Mouse (Mus musculus) MEL (cell line): ENCODE data around the gene Med31. TPM values are rescaled to one million over a fixed set of nuclear protein-coding genes. Genes with fewer than 3 reads are reported as not detected.

Experiments used
- DNase-seq: peaks from one replicate; pipeline ENCODE4 v3.0.0; 2011; ENCODE audit warnings: low read depth, low spot score
- H3K27ac ChIP-seq: 2 replicates; pipeline ENCODE4 v1.5.1; 2012; ENCODE audit warnings: low read depth, mild to moderate bottlenecking, control low read depth, low read length, moderate library complexity; ENCODE audit not compliant: control insufficient read depth
- H3K27me3 ChIP-seq, 2 experiments: fragments of 150-350 bp in 1 of 2; sonication (generic) in 1 of 2; 2 replicates each; pipeline ENCODE4 v1.6.1; 2012; ENCODE audit warnings: low read length in 2 of 2, mild to moderate bottlenecking in 2 of 2, improper control_type of control experiment in 1 of 2, moderate library complexity in 1 of 2; ENCODE audit not compliant: insufficient read depth in 2 of 2, control insufficient read depth in 1 of 2
- H3K36me3 ChIP-seq, 2 experiments: 2 replicates each; pipeline ENCODE4 v1.6.1; 2012 to 2014; ENCODE audit warnings: low read length in 2 of 2, improper control_type of control experiment in 1 of 2, inconsistent platforms in 1 of 2, mild to moderate bottlenecking in 1 of 2; ENCODE audit not compliant: insufficient read depth in 2 of 2, control insufficient read depth in 1 of 2
- H3K4me1 ChIP-seq, 2 experiments: fragments of 150-350 bp in 1 of 2; sonication (generic) in 1 of 2; 2 replicates each; pipeline ENCODE4 v1.6.1; 2012; ENCODE audit warnings: low read length in 2 of 2, improper control_type of control experiment in 1 of 2, mild to moderate bottlenecking in 1 of 2; ENCODE audit not compliant: insufficient read depth in 2 of 2, control insufficient read depth in 1 of 2
- H3K4me3 ChIP-seq, 2 experiments: fragments of 150-350 bp in 1 of 2; sonication (generic) in 1 of 2; 2 replicates each; pipeline ENCODE4 v1.5.1; 2012; ENCODE audit warnings: low read depth in 2 of 2, low read length in 2 of 2, mild to moderate bottlenecking in 2 of 2, moderate library complexity in 2 of 2, control low read depth in 1 of 2, improper control_type of control experiment in 1 of 2; ENCODE audit not compliant: control insufficient read depth in 1 of 2, insufficient read depth in 1 of 2
- H3K79me2 ChIP-seq: 2 replicates; pipeline ENCODE4 v1.6.1; 2012; ENCODE audit warnings: mild to moderate bottlenecking, low read length, moderate library complexity; ENCODE audit not compliant: control insufficient read depth, poor library complexity, insufficient read depth
- H3K9ac ChIP-seq: 2 replicates; pipeline ENCODE4 v1.6.1; 2012; ENCODE audit warnings: low read depth, mild to moderate bottlenecking, control low read depth, low read length, moderate library complexity; ENCODE audit not compliant: control insufficient read depth, poor library complexity, severe bottlenecking
- H3K9me3 ChIP-seq: fragments of 150-350 bp; sonication (generic); replicated peaks from 2 replicates; pipeline ENCODE4 v1.6.1; 2012; ENCODE audit warnings: mild to moderate bottlenecking, low read length, improper control_type of control experiment, moderate library complexity; ENCODE audit not compliant: insufficient read depth
- BHLHE40 ChIP-seq: IDR thresholded peaks from 2 replicates; pipeline ENCODE4 v1.6.1; 2012; ENCODE audit warnings: low read depth, mild to moderate bottlenecking, inconsistent platforms, low read length, improper control_type of control experiment, borderline replicate concordance
- CHD2 ChIP-seq: IDR thresholded peaks from 2 replicates; pipeline ENCODE4 v1.6.1; 2011; ENCODE audit warnings: low read length, improper control_type of control experiment
- E2F4 ChIP-seq: IDR thresholded peaks from 2 replicates; pipeline ENCODE4 v1.6.1; 2011; ENCODE audit warnings: low read depth, low read length, improper control_type of control experiment, borderline replicate concordance
- EP300 ChIP-seq, 2 experiments: IDR thresholded peaks; 2 replicates each; pipeline ENCODE4 v1.6.1; 2011; ENCODE audit warnings: improper control_type of control experiment in 2 of 2, low read length in 2 of 2, low read depth in 1 of 2, mild to moderate bottlenecking in 1 of 2
- GABPA ChIP-seq: IDR thresholded peaks from 2 replicates; pipeline ENCODE4 v1.6.1; 2012; ENCODE audit warnings: low read depth, mild to moderate bottlenecking, inconsistent platforms, low read length, improper control_type of control experiment, moderate library complexity
- GATA1 ChIP-seq: IDR thresholded peaks from 2 replicates; pipeline ENCODE4 v1.6.1; 2011; ENCODE audit warnings: low read depth, low read length, improper control_type of control experiment
- KAT2A ChIP-seq: conservative IDR thresholded peaks from 2 replicates; pipeline ENCODE4 v1.6.1; 2012; ENCODE audit warnings: low read depth, low read length, improper control_type of control experiment, inconsistent platforms
- MAFK ChIP-seq: IDR thresholded peaks from 2 replicates; pipeline ENCODE4 v1.6.1; 2011; ENCODE audit warnings: low read depth, mild to moderate bottlenecking, low read length, improper control_type of control experiment, borderline replicate concordance
- MXI1 ChIP-seq: IDR thresholded peaks from 2 replicates; pipeline ENCODE4 v1.6.1; 2011; ENCODE audit warnings: mild to moderate bottlenecking, low read depth, low read length, improper control_type of control experiment
- MYC ChIP-seq: IDR thresholded peaks from 2 replicates; pipeline ENCODE4 v1.6.1; 2011; ENCODE audit warnings: low read depth, mild to moderate bottlenecking, low read length, improper control_type of control experiment, moderate library complexity
- NELFE ChIP-seq: IDR thresholded peaks from 2 replicates; pipeline ENCODE4 v1.6.1; 2011; ENCODE audit warnings: low read depth, low read length, improper control_type of control experiment
- NRF1 ChIP-seq: IDR thresholded peaks from 2 replicates; pipeline ENCODE4 v1.6.1; 2014; ENCODE audit warnings: low read depth, mild to moderate bottlenecking, inconsistent platforms, low read length, improper control_type of control experiment, moderate library complexity; ENCODE audit not compliant: poor library complexity, insufficient read depth, severe bottlenecking
- POLR2AphosphoS2 ChIP-seq: IDR thresholded peaks from 2 replicates; pipeline ENCODE4 v1.6.1; 2011; ENCODE audit warnings: low read length, improper control_type of control experiment
- POLR2AphosphoS5 ChIP-seq: IDR thresholded peaks from 2 replicates; pipeline ENCODE4 v1.6.1; 2012; ENCODE audit warnings: low read depth, borderline replicate concordance, mild to moderate bottlenecking, inconsistent platforms, low read length, moderate library complexity, mixed read lengths
- RCOR1 ChIP-seq: IDR thresholded peaks from 2 replicates; pipeline ENCODE4 v1.6.1; 2012; ENCODE audit warnings: low read depth, mild to moderate bottlenecking, inconsistent platforms, low read length, improper control_type of control experiment
- SIN3A ChIP-seq: IDR thresholded peaks from 2 replicates; pipeline ENCODE4 v1.6.1; 2012; ENCODE audit warnings: low read length, improper control_type of control experiment, inconsistent platforms
- SMC3 ChIP-seq: IDR thresholded peaks from 2 replicates; pipeline ENCODE4 v1.6.1; 2011; ENCODE audit warnings: low read depth, low read length, improper control_type of control experiment
- TBP ChIP-seq: IDR thresholded peaks from 2 replicates; pipeline ENCODE4 v1.8.0; 2011; ENCODE audit warnings: low read depth, low read length, improper control_type of control experiment
- TCF12 ChIP-seq: IDR thresholded peaks from 2 replicates; pipeline ENCODE4 v1.6.1; 2014; ENCODE audit warnings: low read depth, mild to moderate bottlenecking, inconsistent platforms, low read length, improper control_type of control experiment, moderate library complexity
- UBTF ChIP-seq: IDR thresholded peaks from 2 replicates; pipeline ENCODE4 v1.6.1; 2012; ENCODE audit warnings: low read depth, mild to moderate bottlenecking, inconsistent platforms, low read length, improper control_type of control experiment, moderate library complexity, borderline replicate concordance; ENCODE audit not compliant: insufficient read depth
- USF1 ChIP-seq: IDR thresholded peaks from 2 replicates; pipeline ENCODE4 v1.6.1; 2014; ENCODE audit warnings: low read depth, mild to moderate bottlenecking, inconsistent platforms, low read length, improper control_type of control experiment, moderate library complexity
- ZKSCAN1 ChIP-seq: IDR thresholded peaks from 2 replicates; pipeline ENCODE4 v1.6.1; 2012; ENCODE audit warnings: low read depth, mild to moderate bottlenecking, inconsistent platforms, low read length, improper control_type of control experiment, moderate library complexity
- ZMIZ1 ChIP-seq: IDR thresholded peaks from 2 replicates; pipeline ENCODE4 v1.6.1; 2012; ENCODE audit warnings: low read depth, mild to moderate bottlenecking, inconsistent platforms, low read length, improper control_type of control experiment, moderate library complexity
- polyA plus RNA-seq, 2 experiments: library from polyadenylated mRNA; stranded (reverse) in 1 of 2; unstranded in 1 of 2; fragments of >175 nt in 1 of 2; fragments of >200 nt in 1 of 2; gene quantifications; 2 replicates each; pipeline versions ENCODE4 v1.2.1 to v1.2.4; 2012; ENCODE audit warnings: low replicate concordance in 2 of 2, low read depth in 1 of 2; ENCODE audit not compliant: insufficient read length in 2 of 2, insufficient read depth in 1 of 2, missing spikeins in 1 of 2
- total RNA-seq: library from RNA; depleted of rRNA; stranded (reverse); fragments of 300-350 nt; gene quantifications from 2 replicates; pipeline ENCODE4 v1.2.3, GENCODE M21; 2012

Gene Med31
- total and polyA plus RNA-seq, 3 experiments = 12.1 to 21.1 TPM; not detected in 1

- Histone ChIP-seq H3K4me3 (no peak overlapping the region), H3K36me3 (peaks cover 0 to 20% of the 10 kb centered on the region in 2 experiments; a peak in 2 of 4 replicates)
- DNase-seq = no peak
- TF ChIP-seq UBTF = no peak
- no peak for TF ChIP-seq KAT2A
- no peak for TF ChIP-seq BHLHE40
- no peak for TF ChIP-seq TCF12
- TF ChIP-seq EP300 (IDR thresholded peaks at IDR 0.05; ENCODE audit: low read depth in 1 of 2, low read length in 2 of 2) = no peak
- no peak for TF ChIP-seq ZMIZ1
- no peak for TF ChIP-seq NELFE
- no peak for TF ChIP-seq SMC3
- no peak for TF ChIP-seq CHD2
- TF ChIP-seq POLR2AphosphoS5 = no peak
- no peak for TF ChIP-seq RCOR1
- TF ChIP-seq POLR2AphosphoS2 = no peak
- TF ChIP-seq MAFK = no peak
- TF ChIP-seq MXI1 = no peak
- TF ChIP-seq USF1 = no peak
- TF ChIP-seq SIN3A = no peak
- TF ChIP-seq E2F4 = no peak
- TF ChIP-seq ZKSCAN1 = no peak
- no peak for TF ChIP-seq GATA1
- TF ChIP-seq, all 39 proteins: peak for 0
- Histone ChIP-seq H3K9ac (no peak overlapping the region), H3K79me2 (no peaks in the 10 kb centered on the region), H3K27ac (no peak overlapping the region), H3K27me3 (no peaks in the 10 kb centered on the region), H3K9me3 (no peaks in the 10 kb centered on the region), H3K4me1 (no peaks in the 10 kb centered on the region)
These were observed 39.4 kb downstream of the Med31 start for GRCm38 (mm10) chr11:72175966-72176365.

GRCm38 (mm10) chr11:72174721-72175120, 40.7 kb downstream of the Med31 start:
- no peaks in the 10 kb centered on the region for H3K79me2 ChIP-seq
- no peak overlapping the region for H3K9ac ChIP-seq
- TF ChIP-seq GABPA (no peak), SMC3 (no peak), TBP (no peak), EP300 (IDR thresholded peaks at IDR 0.05; ENCODE audit: low read depth in 1 of 2, low read length in 2 of 2) (no peak), ZMIZ1 (no peak), NRF1 (no peak), MYC (no peak), CHD2 (no peak), BHLHE40 (no peak), MAFK (no peak), POLR2AphosphoS5 (no peak), MXI1 (no peak)
- H3K36me3 ChIP-seq = peaks cover 0 to 14% of the 10 kb centered on the region in 2 experiments; a peak in 2 of 4 replicates
- DNase-seq = no peak
- no peaks in the 10 kb centered on the region for H3K9me3 ChIP-seq
- no peaks in the 10 kb centered on the region for H3K4me1 ChIP-seq
- no peak overlapping the region for H3K27ac ChIP-seq
- no peak overlapping the region for H3K4me3 ChIP-seq
- no peaks in the 10 kb centered on the region for H3K27me3 ChIP-seq
